Mouse (Mus musculus) 3T3-L1 (cell line): Measurements from ENCODE around the gene Acsl5.

Experiments used
- DNase-seq: peaks from one replicate; pipeline ENCODE4 v3.0.0-alpha.2; 2015; ENCODE audit warnings: low read depth, low spot score

Acsl5 gene

DNA sequence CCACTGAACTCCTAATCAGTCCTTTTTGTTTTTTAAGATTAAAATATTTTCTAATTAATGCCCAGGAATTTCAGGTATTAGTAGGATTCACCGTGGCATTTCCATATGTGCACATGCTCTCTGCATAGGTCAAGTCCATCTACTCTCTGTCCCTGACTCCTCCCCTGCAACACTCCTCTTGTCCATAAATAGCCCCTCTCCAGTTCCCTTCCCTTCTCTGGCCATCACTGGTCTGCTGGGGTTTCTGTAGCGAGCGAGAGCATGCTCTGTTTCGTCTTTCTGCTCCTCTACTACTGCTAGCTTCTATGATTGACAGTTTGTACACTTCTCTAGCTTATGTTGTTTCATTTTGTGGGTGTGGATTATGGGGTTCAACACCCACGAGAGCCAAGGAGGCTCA is 80.0 kb downstream of the Acsl5 start:
- DNase-seq: no peak

GRCm38 (mm10) chr19:55332641-55333268 is 81.0 kb downstream of the Acsl5 start:
- peak; percentile 92 for DNase-seq

DNA sequence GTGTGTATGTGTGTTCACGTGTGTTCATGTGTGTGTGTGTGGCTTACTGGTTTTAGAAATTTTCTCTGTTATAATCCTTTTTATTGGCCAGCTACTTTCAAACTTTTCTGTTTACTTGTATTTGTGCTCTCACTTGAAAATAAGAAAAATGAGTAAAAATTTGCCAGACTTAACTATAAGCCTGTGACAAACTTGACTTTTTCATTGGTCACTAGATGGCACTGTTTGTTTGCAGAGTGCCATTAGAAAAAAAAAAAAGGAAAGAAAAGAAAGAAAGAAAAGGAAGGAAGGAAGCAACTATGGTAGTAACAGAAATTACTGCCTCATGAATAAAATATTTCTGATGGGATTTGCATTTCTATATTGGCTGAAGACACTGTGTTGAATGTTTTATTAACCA is 84.1 kb downstream of the Acsl5 start:
- DNase-seq: peak; percentile 77

GRCm38 (mm10) chr19:55336441-55336840 is 84.7 kb downstream of the Acsl5 start:
- DNase-seq: no peak

- DNase-seq: no peak
Observed at GRCm38 (mm10) chr19:55337066-55337465, 85.3 kb downstream of the Acsl5 start.

- DNase-seq: no peak
Observed at GRCm38 (mm10) chr19:55337664-55338063, 85.9 kb downstream of the Acsl5 start.

GRCm38 (mm10) chr19:55340521-55340920 is 88.8 kb downstream of the Acsl5 start:
- no peak for DNase-seq

- peak; percentile 43 for DNase-seq
Observed at GRCm38 (mm10) chr19:55341377-55341776, 89.6 kb downstream of the Acsl5 start.

GRCm38 (mm10) chr19:55342423-55342822 is 90.7 kb downstream of the Acsl5 start:
- DNase-seq: no peak

DNA sequence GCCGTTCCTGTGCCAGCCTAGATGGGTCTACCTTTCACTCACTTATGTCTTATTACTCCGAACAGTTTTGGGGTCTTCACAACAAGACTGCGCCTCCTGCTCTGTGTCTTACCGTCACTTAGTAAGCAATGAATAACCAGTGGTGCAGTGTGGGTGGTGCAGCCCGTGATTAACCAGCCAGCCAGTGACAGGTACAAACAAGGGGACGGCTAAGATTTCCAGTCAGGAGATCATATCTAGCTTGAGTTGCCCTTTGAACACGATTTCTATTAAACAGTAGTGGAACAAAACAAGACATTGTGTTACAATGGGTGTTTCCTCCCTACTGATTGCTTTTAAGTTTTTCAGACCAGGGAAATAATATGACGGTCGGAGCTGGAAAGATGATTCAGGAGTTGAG is 91.5 kb downstream of the Acsl5 start:
- no peak for DNase-seq
